Mouse (Mus musculus) limb, embryonic 14.5 days (tissue): ENCODE data around the gene Gck. TPM values are rescaled to one million over a fixed set of nuclear protein-coding genes. Genes with fewer than 3 reads are reported as not detected.

Experiments
- ATAC-seq: fragments of 200-750 bp; cut with Nextera tagmentation; 2 replicates; pipeline ENCODE4 v1.8.0; 2017; ENCODE audit warnings: low read depth, moderate number of reproducible peaks, moderate TSS enrichment; ENCODE audit not compliant: low FRiP score
- DNase-seq: peaks from one replicate; pipeline ENCODE4 v3.0.0-alpha.2; 2015; ENCODE audit warnings: low spot score
- H3K27ac ChIP-seq: fragments of 300-500 bp; sonication (generic); replicated peaks from 2 replicates; pipeline ENCODE4 v1.5.1; 2014; ENCODE audit warnings: low read depth, mild to moderate bottlenecking, low read length, moderate library complexity, mixed read lengths
- H3K27me3 ChIP-seq: fragments of 300-500 bp; sonication (generic); 2 replicates; pipeline ENCODE4 v1.6.1; 2014; ENCODE audit warnings: low read length, mixed read lengths; ENCODE audit not compliant: control insufficient read depth, insufficient read depth
- H3K36me3 ChIP-seq: fragments of 300-500 bp; sonication (generic); 2 replicates; pipeline ENCODE4 v1.6.1; 2014; ENCODE audit warnings: mild to moderate bottlenecking, low read length, moderate library complexity, mixed read lengths; ENCODE audit not compliant: control insufficient read depth, insufficient read depth
- H3K4me1 ChIP-seq: fragments of 300-500 bp; sonication (generic); 2 replicates; pipeline ENCODE4 v1.6.1; 2014; ENCODE audit warnings: antibody characterized with exemption, low read length, mixed read lengths; ENCODE audit not compliant: control insufficient read depth, insufficient read depth
- H3K4me2 ChIP-seq: fragments of 300-500 bp; sonication (generic); replicated peaks from 2 replicates; pipeline ENCODE4 v1.6.1; 2014; ENCODE audit warnings: low read depth, mild to moderate bottlenecking, low read length, moderate library complexity; ENCODE audit not compliant: severe bottlenecking
- H3K4me3 ChIP-seq: fragments of 300-500 bp; sonication (generic); replicated peaks from 2 replicates; pipeline ENCODE4 v1.5.1; 2014; ENCODE audit warnings: low read length
- H3K9ac ChIP-seq: fragments of 300-500 bp; sonication (generic); 2 replicates; pipeline ENCODE4 v1.6.1; 2014; ENCODE audit warnings: mild to moderate bottlenecking, low read depth, low read length, moderate library complexity; ENCODE audit not compliant: severe bottlenecking
- H3K9me3 ChIP-seq: fragments of 300-500 bp; sonication (generic); 2 replicates; pipeline ENCODE4 v1.6.1; 2016; ENCODE audit warnings: low read length; ENCODE audit not compliant: control insufficient read depth
- POLR2A ChIP-seq: fragments of 200-500 bp; IDR thresholded peaks from 2 replicates; pipeline ENCODE4 v1.8.0; 2012; ENCODE audit warnings: inconsistent platforms, mild to moderate bottlenecking, moderate library complexity, borderline replicate concordance; ENCODE audit not compliant: insufficient read depth, insufficient read length; ENCODE audit errors: extremely low read depth
- WGBS: fragments of 180-500 bp; shearing (Covaris S2); extraction: QIAGEN DNeasy Blood & Tissue Kit; methylation state at CpG from one replicate; pipeline ENCODE4 v1.1.7; 2014; 5-methylcytosine and 5-hydroxymethylcytosine counted together
- polyA plus RNA-seq, 2 experiments: library from polyadenylated mRNA; depleted of rRNA in 1 of 2; stranded (reverse) in 1 of 2; unstranded in 1 of 2; fragments of >200 nt; fragmentation: Nextera tagmentation in 1 of 2; extraction: Ambion mirVana in 1 of 2; gene quantifications; 2 replicates each; pipeline versions ENCODE4 v1.2.1 to v1.2.3; 2012 to 2014

Gene Gck
- polyA plus RNA-seq, 2 experiments = 0.74 to 0.83 TPM

DNA sequence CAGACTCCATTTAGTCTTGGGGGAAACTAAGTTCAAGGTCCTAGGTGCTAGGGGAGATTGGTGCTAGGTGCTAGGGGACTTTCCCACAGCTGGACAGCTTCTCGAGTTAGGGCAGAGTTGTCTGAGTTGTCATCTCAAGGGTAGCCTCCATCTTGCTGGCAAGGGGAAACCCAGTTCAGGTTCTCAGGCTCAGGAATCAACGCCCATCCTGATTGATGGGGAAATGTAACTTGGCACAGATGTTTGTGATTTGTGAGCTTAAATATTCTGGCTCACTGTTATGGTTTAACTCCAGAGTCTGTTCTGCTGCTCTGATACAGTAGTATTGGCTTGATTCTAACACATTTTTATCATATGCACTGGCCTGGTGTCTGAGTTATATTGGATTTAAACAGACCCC lies 31.8 kb downstream of the Gck start:
- H3K27ac ChIP-seq = no peak overlapping the region
- DNase-seq (no peak), ATAC-seq (no peak)
- no peak for TF ChIP-seq POLR2A
- no peaks in the 10 kb centered on the region for H3K27me3 ChIP-seq
- H3K9me3 ChIP-seq = no peaks in the 10 kb centered on the region
- H3K4me1 ChIP-seq = 0 out of 2 replicates have a peak, but pooled peaks cover under 1% of the 10 kb centered on the region
- H3K9ac ChIP-seq = no peak overlapping the region
- H3K4me3 ChIP-seq = no peak overlapping the region
- no peak overlapping the region for H3K4me2 ChIP-seq
- WGBS = 42% methylated on average over 2 of the region's 2 CpGs
- H3K36me3 ChIP-seq = no peaks in the 10 kb centered on the region

GRCm38 (mm10) chr11:5916178-5916548 lies 33.7 kb downstream of the Gck start:
- Histone ChIP-seq H3K4me1 (peaks cover 5% of the 10 kb centered on the region; the same call in 1 of the 2 replicates), H3K27ac (no peak overlapping the region), H3K4me2 (no peak overlapping the region), H3K9me3 (no peaks in the 10 kb centered on the region), H3K9ac (no peak overlapping the region), H3K27me3 (no peaks in the 10 kb centered on the region), H3K4me3 (no peak overlapping the region), H3K36me3 (no peaks in the 10 kb centered on the region)
- ATAC-seq (no peak), DNase-seq (no peak)
- TF ChIP-seq POLR2A = no peak
- WGBS = 69% methylated on average over 8 of the region's 8 CpGs

DNA sequence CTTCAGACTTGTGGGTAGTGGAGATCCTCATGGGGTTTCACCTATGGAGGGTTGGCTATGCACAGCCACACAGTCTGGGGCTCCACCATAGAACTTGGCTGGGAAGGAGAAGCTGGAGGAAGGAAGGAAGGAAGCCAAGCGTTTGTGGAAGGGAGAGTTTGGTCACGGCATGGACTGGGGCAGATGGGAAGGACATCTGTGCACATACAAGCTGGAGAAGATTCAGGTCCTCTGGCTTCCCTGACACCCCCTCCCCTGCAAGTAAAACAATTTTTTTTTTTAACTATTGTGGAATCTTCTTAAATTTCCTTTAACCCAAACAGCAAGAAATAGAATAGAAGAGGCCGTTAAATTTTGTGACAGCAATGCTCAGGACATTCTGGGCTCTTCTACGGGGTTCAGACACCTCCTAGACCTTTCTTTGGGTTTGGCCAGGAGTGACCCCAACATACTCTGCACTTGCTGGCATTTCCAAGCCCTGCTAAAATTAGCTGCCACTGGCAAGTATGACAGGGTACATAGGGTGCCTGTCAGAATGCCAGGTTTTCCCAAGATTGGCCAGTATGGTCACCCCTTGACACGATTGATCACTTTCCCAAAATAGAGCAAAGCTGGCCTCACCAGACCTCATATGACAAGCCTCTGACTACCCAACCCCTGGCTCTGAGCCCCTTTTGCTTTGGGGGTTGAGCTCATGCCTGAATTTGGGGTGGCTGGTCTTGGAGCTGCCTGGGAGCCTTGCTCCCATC lies 34.3 kb downstream of the Gck start:
- Histone ChIP-seq H3K27ac (no peak overlapping the region), H3K4me2 (no peak overlapping the region), H3K4me3 (no peak overlapping the region), H3K9me3 (no peaks in the 10 kb centered on the region), H3K9ac (no peak overlapping the region), H3K4me1 (peaks cover 5% of the 10 kb centered on the region; the same call in 1 of the 2 replicates), H3K27me3 (no peaks in the 10 kb centered on the region), H3K36me3 (no peaks in the 10 kb centered on the region)
- no peak for TF ChIP-seq POLR2A
- ATAC-seq (no peak), DNase-seq (no peak)
- WGBS = 83% methylated on average over 5 of the region's 5 CpGs

- Histone ChIP-seq H3K9me3 (no peaks in the 10 kb centered on the region), H3K9ac (no peak overlapping the region), H3K27ac (no peak overlapping the region), H3K27me3 (no peaks in the 10 kb centered on the region), H3K36me3 (no peaks in the 10 kb centered on the region), H3K4me2 (no peak overlapping the region), H3K4me1 (peaks cover 5% of the 10 kb centered on the region; the same call in 1 of the 2 replicates), H3K4me3 (no peak overlapping the region)
- WGBS = 61% methylated on average over 5 of the region's 5 CpGs
- DNase-seq (no peak), ATAC-seq (no peak)
- no peak for TF ChIP-seq POLR2A
Observed at GRCm38 (mm10) chr11:5914940-5915339, 34.9 kb downstream of the Gck start.

GRCm38 (mm10) chr11:5913936-5914335 lies 35.9 kb downstream of the Gck start:
- Histone ChIP-seq H3K4me2 (no peak overlapping the region), H3K36me3 (no peaks in the 10 kb centered on the region), H3K4me1 (peaks cover 5% of the 10 kb centered on the region; the same call in 1 of the 2 replicates), H3K27ac (no peak overlapping the region), H3K9ac (no peak overlapping the region), H3K4me3 (no peak overlapping the region), H3K27me3 (no peaks in the 10 kb centered on the region), H3K9me3 (no peaks in the 10 kb centered on the region)
- no peak for ATAC-seq
- DNase-seq = no peak
- 79% methylated on average over 4 of the region's 4 CpGs for WGBS
- TF ChIP-seq POLR2A = no peak
